Mouse (Mus musculus): ENCODE results near the gene Ddx43. TPM values are rescaled to one million over a fixed set of nuclear protein-coding genes. Genes with fewer than 3 reads are reported as not detected.
"Not testable (repeated sequence)": the region's sequence is repeated elsewhere in the genome, so short reads cannot be mapped to it uniquely, and the experiment has no call there.

Ddx43 gene
- polyA plus RNA-seq (2012; rRNA removed) = 0.11 and 0.19 TPM in 2 replicates

DNA sequence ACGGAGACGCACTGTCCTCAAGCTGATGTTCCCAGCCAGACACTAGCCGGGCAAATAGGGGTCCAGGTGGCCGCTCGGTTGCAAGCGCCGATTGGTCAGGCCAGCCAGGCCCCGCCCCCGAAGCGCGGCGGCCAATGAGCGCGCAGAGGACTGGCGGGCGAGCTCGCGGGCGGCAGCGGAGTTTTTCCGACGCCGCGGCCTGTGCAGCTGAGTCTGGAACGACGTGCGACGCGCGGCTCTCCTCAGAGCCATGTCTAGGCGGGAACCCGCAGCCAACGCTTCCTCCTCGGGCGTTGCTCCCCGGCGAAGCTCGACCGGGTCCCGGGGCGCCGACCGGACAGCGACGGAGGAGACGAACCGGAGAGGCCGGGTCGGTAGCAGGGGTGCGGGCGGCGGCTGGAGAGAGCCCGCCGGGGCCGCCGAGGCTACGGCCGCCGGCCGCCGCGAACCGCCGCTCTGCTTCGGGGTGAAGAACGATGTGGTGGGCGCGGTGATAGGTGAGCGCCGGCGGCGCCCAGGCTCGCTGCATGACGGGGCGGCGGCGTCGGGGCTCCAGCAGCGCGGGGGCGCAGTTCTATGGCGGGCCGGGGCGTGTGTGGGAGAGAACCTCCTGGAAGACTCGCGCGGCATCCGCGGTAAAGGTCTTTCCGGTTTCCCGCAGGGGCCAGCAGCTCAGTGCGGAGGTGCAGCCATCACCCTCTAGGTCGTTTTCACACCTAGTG, at the start of gene Ddx43:
Gene Ddx43, plus strand, starts transcription at position 148 of the 722 bp plus-strand sequence.
- peaks cover 9% of the 10 kb centered on the region for H3K4me1 ChIP-seq (replicated peaks; ENCODE audit: control insufficient read depth, insufficient read depth, low read length)
- TF ChIP-seq CTCF (IDR thresholded peaks at IDR 0.05; ENCODE audit: borderline replicate concordance, control insufficient read depth, extremely low read depth, insufficient read depth, low read length, poor library complexity) (0 out of 2 replicates have a peak, but pooled peaks have one; percentile 22), POLR2A (IDR thresholded peaks at IDR 0.05; ENCODE audit: control insufficient read depth, extremely low read depth, insufficient read depth, low read length, poor library complexity) (0 out of 2 replicates have a peak, but pooled peaks have one; percentile 22)
- no peak within 1 kb of the TSS for H3K27ac ChIP-seq (ENCODE audit: control insufficient read depth, insufficient read depth, low read length)
- DNase-seq = peak; percentile 31
- peaks cover 13% of the 10 kb centered on the region for H3K27me3 ChIP-seq (ENCODE audit: control insufficient read depth, insufficient read depth, low read length)
- WGBS = 2% methylated on average over 91 of the region's 93 CpGs
- H3K4me3 ChIP-seq (ENCODE audit: control insufficient read depth, insufficient read depth, low read length) = peak within 1 kb of the TSS; percentile 35
- no peaks in the 10 kb centered on the region for H3K36me3 ChIP-seq (ENCODE audit: control insufficient read depth, insufficient read depth, low read length)

DNA sequence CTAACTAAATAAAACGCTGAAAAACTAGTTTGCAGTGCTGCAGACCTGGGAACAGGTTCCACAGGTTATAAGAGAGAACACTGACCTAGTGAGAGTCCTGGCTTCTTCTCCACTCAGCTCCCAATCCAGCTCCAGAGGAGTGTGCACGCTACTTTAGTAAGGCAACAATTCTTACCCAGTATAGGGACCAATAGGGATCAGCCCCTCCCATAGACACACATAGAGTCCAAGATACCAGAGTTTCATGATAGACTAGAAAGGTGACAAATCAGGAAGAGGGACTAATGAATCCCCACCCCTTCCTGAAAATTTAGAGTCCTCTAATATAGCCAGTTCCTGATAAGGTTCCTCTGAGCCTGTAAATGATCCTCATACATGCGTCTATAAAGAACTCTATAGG, 48.6 kb upstream of the Ddx43 start:
- H3K4me3 ChIP-seq (ENCODE audit: control insufficient read depth, insufficient read depth, low read length) = no peak overlapping the region
- 66% methylated on average over 3 of the region's 3 CpGs for WGBS

DNA sequence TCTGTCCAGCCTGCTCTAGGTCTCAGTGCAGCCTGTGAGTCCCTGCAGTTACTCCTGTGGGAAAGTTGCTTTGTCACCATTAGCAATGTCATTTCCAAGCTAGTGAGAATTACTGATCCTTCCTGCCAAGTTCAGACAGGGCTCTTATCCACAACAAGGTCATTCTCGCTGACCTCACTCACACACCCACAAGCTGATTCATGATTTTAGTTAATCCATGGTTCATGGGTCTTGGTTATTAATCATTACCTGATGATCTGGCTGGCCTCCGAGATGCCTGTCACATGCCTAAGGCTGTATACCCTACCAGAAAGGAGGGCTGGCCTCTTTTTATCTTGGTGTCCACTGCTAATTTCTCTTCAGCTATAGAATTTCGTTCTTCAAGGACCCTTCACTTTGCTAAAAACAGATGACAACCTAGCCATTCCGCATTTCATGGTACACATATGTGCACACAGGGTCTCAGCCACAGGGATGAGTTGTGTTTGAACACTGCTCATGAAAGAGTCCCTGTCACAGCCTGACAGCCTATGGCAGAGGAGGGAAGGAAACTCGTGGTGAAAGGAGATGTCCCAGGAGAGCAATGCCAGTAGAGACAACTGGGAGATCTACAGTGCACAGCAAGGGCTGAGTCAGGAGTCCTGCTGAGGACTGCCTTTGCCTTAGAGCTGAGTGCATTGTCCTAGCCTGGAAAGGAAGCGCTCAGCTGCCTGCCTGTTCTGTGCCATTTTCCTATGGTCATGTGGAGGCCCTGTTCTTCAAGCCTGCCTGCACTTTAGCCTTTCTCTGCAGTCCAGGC, 47.2 kb upstream of the Ddx43 start:
- H3K4me1 ChIP-seq (replicated peaks; ENCODE audit: control insufficient read depth, insufficient read depth, low read length); H3K4me3 ChIP-seq (ENCODE audit: control insufficient read depth, insufficient read depth, low read length); H3K27me3 ChIP-seq (ENCODE audit: control insufficient read depth, insufficient read depth, low read length); H3K36me3 ChIP-seq (ENCODE audit: control insufficient read depth, insufficient read depth, low read length); H3K27ac ChIP-seq (ENCODE audit: control insufficient read depth, insufficient read depth, low read length); DNase-seq: not testable (repeated sequence)
- 78% methylated on average over 6 of the region's 6 CpGs for WGBS

More for the DNA sequence above, 48.6 kb upstream of the Ddx43 start:
- no peaks in the 10 kb centered on the region for H3K36me3 ChIP-seq (ENCODE audit: control insufficient read depth, insufficient read depth, low read length)
- no peak for DNase-seq
- H3K27me3 ChIP-seq (ENCODE audit: control insufficient read depth, insufficient read depth, low read length) = no peaks in the 10 kb centered on the region
- H3K27ac ChIP-seq (ENCODE audit: control insufficient read depth, insufficient read depth, low read length) = no peak overlapping the region
- H3K4me1 ChIP-seq (replicated peaks; ENCODE audit: control insufficient read depth, insufficient read depth, low read length) = no peaks in the 10 kb centered on the region
- TF ChIP-seq POLR2A (IDR thresholded peaks at IDR 0.05; ENCODE audit: control insufficient read depth, extremely low read depth, insufficient read depth, low read length, poor library complexity) (no peak), CTCF (IDR thresholded peaks at IDR 0.05; ENCODE audit: borderline replicate concordance, control insufficient read depth, extremely low read depth, insufficient read depth, low read length, poor library complexity) (no peak)

DNA sequence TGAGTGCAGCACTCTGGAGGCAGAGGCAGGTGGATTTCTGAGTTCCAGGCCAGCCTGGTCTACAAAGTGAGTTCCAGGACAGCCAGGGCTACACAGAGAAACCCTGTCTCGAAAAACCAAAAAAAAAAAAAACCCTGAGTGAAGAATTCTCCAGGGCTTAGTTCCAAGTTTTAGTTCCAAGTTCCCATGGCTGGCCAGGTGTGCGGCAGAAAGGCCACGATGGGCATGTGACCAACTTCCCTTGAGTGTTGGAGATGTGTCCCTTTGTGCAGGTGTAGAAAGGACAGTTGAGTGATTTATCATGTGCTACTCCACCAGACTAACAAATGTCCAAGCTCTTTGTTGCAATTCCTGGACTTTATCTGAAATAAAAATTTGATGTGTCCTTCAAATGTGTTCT, 46.4 kb upstream of the Ddx43 start:
- WGBS = 75% methylated on average over 3 of the region's 3 CpGs
- not testable (repeated sequence) for H3K27ac ChIP-seq (ENCODE audit: control insufficient read depth, insufficient read depth, low read length); H3K27me3 ChIP-seq (ENCODE audit: control insufficient read depth, insufficient read depth, low read length); H3K4me1 ChIP-seq (replicated peaks; ENCODE audit: control insufficient read depth, insufficient read depth, low read length); DNase-seq; H3K4me3 ChIP-seq (ENCODE audit: control insufficient read depth, insufficient read depth, low read length); H3K36me3 ChIP-seq (ENCODE audit: control insufficient read depth, insufficient read depth, low read length)

DNA sequence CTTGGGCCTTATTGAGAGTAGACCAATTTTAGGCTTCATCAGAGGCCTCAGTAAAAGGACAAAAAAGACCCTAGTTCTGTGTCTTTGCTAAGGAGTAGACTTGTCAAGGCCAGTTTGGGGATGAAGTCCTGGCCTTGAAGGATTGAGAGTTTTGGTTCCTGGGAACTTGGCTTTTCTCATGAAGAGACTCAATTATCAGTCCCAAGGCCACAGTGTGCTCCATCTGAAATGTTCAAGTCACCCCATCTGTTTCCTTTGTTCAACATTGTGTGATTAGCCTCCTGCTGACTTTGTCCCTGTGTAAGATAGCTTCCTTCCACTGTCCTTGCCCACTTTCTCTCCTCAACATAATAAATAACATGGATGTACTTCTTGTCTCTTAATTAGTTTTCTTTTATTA, 45.6 kb upstream of the Ddx43 start:
- not testable (repeated sequence) for H3K36me3 ChIP-seq (ENCODE audit: control insufficient read depth, insufficient read depth, low read length); H3K4me1 ChIP-seq (replicated peaks; ENCODE audit: control insufficient read depth, insufficient read depth, low read length); H3K4me3 ChIP-seq (ENCODE audit: control insufficient read depth, insufficient read depth, low read length); H3K27ac ChIP-seq (ENCODE audit: control insufficient read depth, insufficient read depth, low read length); DNase-seq; H3K27me3 ChIP-seq (ENCODE audit: control insufficient read depth, insufficient read depth, low read length)

DNA sequence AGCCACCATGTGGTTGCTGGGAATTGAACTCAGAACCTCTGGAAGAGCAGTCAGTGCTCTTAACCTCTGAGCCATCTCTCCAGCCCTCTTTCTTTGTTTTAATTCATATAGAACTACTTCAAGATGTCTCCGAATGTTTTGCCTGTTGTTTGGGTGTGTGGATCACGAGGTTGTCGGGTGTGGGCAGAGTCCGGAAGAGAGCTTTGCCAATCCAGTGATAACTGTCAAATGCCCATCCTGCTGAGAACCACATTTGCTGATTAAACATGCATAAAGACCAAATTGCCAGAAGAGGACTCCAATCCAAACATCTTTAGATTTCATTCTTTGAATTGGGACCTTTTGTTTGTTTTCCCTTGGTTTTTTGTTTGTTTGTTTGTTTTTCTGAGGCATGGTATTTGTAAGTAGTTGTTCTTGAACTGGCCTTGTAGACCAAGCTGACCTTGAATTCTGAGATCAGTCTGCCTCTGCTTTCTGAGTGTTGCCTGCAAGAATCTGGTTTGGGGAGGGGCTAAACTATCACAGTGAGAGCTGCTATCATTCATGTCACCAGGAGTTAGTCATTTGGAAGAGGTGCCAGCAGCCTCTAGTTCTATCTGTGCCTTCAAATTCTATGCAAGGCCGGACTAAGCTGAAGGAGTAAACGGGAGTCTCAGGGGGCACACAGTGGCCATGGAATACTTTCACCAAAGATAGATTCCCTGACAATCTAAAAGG, 43.9 kb upstream of the Ddx43 start:
- WGBS = 86% methylated on average over 6 of the region's 6 CpGs
- Histone ChIP-seq H3K27me3 (ENCODE audit: control insufficient read depth, insufficient read depth, low read length) (no peaks in the 10 kb centered on the region), H3K36me3 (ENCODE audit: control insufficient read depth, insufficient read depth, low read length) (no peaks in the 10 kb centered on the region), H3K4me1 (replicated peaks; ENCODE audit: control insufficient read depth, insufficient read depth, low read length) (no peaks in the 10 kb centered on the region), H3K27ac (ENCODE audit: control insufficient read depth, insufficient read depth, low read length) (no peak overlapping the region), H3K4me3 (ENCODE audit: control insufficient read depth, insufficient read depth, low read length) (no peak overlapping the region)
- TF ChIP-seq POLR2A (IDR thresholded peaks at IDR 0.05; ENCODE audit: control insufficient read depth, extremely low read depth, insufficient read depth, low read length, poor library complexity) (no peak), CTCF (IDR thresholded peaks at IDR 0.05; ENCODE audit: borderline replicate concordance, control insufficient read depth, extremely low read depth, insufficient read depth, low read length, poor library complexity) (no peak)
- DNase-seq = no peak
